Mouse (Mus musculus) spleen, adult 2 months (tissue): ENCODE measurements at regions not wholly inside any gene's neighbourhood (a gene's known extent, or its start where the extent isn't known, plus 50 kb on each side); places are given as distances from the start of the nearest gene placed in this dataset.

ENCODE experiments used
- DNase-seq, 2 experiments: peaks; one replicate each; pipeline versions ENCODE4 v3.0.0 to v3.0.0-alpha.2; 2012 to 2021; ENCODE audit warnings: low spot score in 2 of 2, low read depth in 1 of 2
- H3K27ac ChIP-seq: fragments of 200-500 bp; 2 replicates; pipeline ENCODE4 v1.5.1; 2012; ENCODE audit warnings: low read length, inconsistent platforms; ENCODE audit not compliant: insufficient read depth
- H3K27me3 ChIP-seq: fragments of 200-500 bp; 2 replicates; pipeline ENCODE4 v1.6.1; 2012; ENCODE audit warnings: mild to moderate bottlenecking, moderate library complexity, low read length, inconsistent platforms; ENCODE audit not compliant: control insufficient read depth, insufficient read depth
- H3K36me3 ChIP-seq: fragments of 200-500 bp; 2 replicates; pipeline ENCODE4 v1.6.1; 2012; ENCODE audit warnings: mild to moderate bottlenecking, low read length, inconsistent platforms; ENCODE audit not compliant: control insufficient read depth, insufficient read depth
- H3K4me1 ChIP-seq: fragments of 200-500 bp; 2 replicates; pipeline ENCODE4 v1.6.1; 2011; ENCODE audit warnings: inconsistent platforms; ENCODE audit not compliant: control insufficient read depth, insufficient read depth, insufficient read length
- H3K4me3 ChIP-seq: fragments of 200-500 bp; 2 replicates; pipeline ENCODE4 v1.5.1; 2011; ENCODE audit warnings: mild to moderate bottlenecking, inconsistent platforms; ENCODE audit not compliant: insufficient read depth, insufficient read length; ENCODE audit errors: extremely low read depth
- CTCF ChIP-seq: fragments of 200-500 bp; IDR thresholded peaks from 2 replicates; pipeline ENCODE4 v1.5.1; 2011; ENCODE audit warnings: mild to moderate bottlenecking, inconsistent platforms; ENCODE audit not compliant: insufficient read depth, insufficient read length, insufficient replicate concordance; ENCODE audit errors: extremely low read depth
- POLR2A ChIP-seq: fragments of 200-500 bp; IDR thresholded peaks from 2 replicates; pipeline ENCODE4 v1.6.1; 2011; ENCODE audit warnings: low read depth, low read length, inconsistent platforms
- WGBS: fragments of 180-500 bp; shearing (Covaris S2); methylation state at CpG from one replicate; pipeline ENCODE4 v1.1.7; 2018; 5-methylcytosine and 5-hydroxymethylcytosine counted together

DNA sequence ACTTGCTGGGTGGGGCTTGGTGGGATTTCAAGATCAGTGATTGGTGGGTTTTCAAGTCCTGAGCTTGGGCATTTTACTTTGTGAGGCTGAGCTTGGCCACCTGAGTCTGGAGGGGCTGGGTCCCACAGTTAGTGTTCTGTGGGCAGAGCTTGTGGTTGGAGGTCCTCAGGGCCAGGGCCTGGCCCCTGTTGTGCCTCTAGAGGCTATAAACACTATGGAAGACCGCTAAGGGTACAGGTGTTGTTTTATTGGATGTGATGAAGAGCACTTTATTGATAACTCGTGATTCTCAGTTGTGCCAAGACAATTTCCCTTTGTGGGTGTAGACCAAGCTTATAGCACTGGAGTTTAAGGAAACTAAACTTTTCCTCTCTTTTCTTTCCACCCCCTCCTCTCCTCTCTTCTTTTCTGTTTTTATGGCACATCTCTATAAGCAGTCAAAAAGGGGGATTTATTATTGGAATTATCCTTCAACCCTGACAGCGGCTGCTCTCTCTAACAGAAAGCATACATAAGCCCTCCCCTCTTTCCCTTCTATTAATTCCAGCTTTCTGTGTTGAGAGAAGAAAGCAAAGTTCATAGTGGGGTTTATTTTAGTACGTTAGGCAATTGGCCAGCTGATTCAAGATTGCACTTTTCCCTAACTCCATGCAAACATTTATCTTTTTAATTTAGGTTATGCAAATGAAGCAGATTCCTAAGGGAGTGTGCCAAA lies 332.0 kb upstream of the Rnaseh2b start:
- H3K27me3 ChIP-seq = no peaks in the 10 kb centered on the region
- H3K4me3 ChIP-seq = no peak overlapping the region
- WGBS = 91% methylated on average over 4 of the region's 4 CpGs
- no peaks in the 10 kb centered on the region for H3K36me3 ChIP-seq
- DNase-seq = no peak
- TF ChIP-seq CTCF (no peak), POLR2A (no peak)
- no peaks in the 10 kb centered on the region for H3K4me1 ChIP-seq
- H3K27ac ChIP-seq = no peak overlapping the region

DNA sequence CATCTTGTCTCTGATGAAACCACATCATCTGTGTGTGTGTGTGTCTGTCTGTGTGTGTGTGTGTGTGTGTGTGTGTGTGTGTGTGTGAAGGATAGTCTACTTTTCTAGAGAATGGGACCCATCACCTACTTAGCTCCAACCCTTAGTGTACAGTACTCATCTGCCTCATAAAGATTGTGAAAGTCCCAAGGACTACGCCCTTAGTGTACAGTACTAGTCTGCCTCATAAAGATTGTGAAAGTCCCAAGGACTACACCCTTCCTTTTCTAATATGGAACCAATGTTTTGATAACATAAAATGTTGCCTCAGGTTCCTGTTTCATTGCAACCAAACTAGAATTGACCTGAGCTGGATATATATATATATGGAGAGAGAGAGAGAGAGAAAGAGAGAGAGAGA lies 323.9 kb upstream of the Rnaseh2b start:
- Histone ChIP-seq H3K4me3 (no peak overlapping the region), H3K4me1 (peaks cover 5% of the 10 kb centered on the region; the same call in 1 of the 2 replicates), H3K27ac (no peak overlapping the region), H3K36me3 (no peaks in the 10 kb centered on the region), H3K27me3 (no peaks in the 10 kb centered on the region)
- DNase-seq = no peak
- TF ChIP-seq CTCF (no peak), POLR2A (no peak)
- WGBS = 84% methylated on average over 1 of the region's 1 CpGs

DNA sequence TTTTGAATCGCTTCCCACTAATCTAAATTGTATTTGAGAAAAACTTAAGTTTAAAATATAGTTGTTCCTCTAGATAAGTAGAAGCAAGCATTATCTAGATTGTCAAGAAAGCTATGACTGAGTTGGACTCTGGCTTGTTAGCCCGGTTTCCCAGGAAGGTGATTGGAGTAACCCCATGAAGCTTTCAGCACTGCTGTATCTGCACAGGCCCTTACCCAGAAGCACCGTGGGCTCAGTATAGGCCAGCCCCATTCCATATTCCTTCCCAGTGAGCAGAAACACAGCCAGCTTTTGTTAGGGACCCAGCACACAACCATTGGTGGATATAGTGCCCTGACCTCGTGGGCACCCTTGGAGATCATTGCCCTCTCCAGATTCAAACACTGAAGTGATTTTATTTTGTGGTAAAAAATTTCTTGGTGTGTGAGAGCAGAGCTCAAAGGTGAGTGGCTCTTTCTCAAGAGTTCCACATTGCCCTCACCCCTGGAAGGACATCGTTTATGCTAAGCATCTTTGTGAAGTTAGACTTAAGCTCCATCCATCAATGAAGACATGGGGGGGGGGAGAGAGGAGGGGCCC lies 323.3 kb upstream of the Rnaseh2b start:
- H3K27ac ChIP-seq = no peak overlapping the region
- 86% methylated on average over 5 of the region's 5 CpGs for WGBS
- DNase-seq = no peak
- H3K4me3 ChIP-seq = no peak overlapping the region
- no peak for TF ChIP-seq CTCF
- TF ChIP-seq POLR2A = no peak
- no peaks in the 10 kb centered on the region for H3K36me3 ChIP-seq
- peaks cover 5% of the 10 kb centered on the region; the same call in 1 of the 2 replicates for H3K4me1 ChIP-seq
- H3K27me3 ChIP-seq = no peaks in the 10 kb centered on the region

DNA sequence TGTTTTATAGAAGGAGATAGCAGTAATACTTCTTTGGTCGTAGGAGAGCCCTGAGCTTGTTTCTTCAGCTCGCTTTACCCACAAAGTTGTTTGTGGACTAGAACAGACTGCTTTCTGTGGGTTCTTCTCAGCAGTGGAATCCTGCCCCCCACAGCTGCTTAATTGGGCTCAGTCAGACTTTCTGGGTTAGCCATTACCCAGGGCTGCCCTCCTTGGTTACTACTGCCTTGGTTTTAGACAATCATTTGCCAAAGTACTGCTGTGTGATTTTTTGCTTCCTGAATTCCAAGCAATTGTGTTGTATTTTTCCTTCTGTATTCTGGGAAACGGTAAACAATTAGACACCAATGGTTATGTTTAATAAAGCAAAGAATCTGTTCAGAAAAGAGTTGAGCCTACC lies 321.8 kb upstream of the Rnaseh2b start:
- 67% methylated on average over 3 of the region's 3 CpGs for WGBS
- H3K27me3 ChIP-seq = no peaks in the 10 kb centered on the region
- no peak for DNase-seq
- peaks cover 5% of the 10 kb centered on the region; the same call in 1 of the 2 replicates for H3K4me1 ChIP-seq
- no peak overlapping the region for H3K4me3 ChIP-seq
- H3K27ac ChIP-seq = peak overlapping the region; percentile 23; the same call in 1 of the 2 replicates
- no peaks in the 10 kb centered on the region for H3K36me3 ChIP-seq
- TF ChIP-seq CTCF (no peak), POLR2A (no peak)

DNA sequence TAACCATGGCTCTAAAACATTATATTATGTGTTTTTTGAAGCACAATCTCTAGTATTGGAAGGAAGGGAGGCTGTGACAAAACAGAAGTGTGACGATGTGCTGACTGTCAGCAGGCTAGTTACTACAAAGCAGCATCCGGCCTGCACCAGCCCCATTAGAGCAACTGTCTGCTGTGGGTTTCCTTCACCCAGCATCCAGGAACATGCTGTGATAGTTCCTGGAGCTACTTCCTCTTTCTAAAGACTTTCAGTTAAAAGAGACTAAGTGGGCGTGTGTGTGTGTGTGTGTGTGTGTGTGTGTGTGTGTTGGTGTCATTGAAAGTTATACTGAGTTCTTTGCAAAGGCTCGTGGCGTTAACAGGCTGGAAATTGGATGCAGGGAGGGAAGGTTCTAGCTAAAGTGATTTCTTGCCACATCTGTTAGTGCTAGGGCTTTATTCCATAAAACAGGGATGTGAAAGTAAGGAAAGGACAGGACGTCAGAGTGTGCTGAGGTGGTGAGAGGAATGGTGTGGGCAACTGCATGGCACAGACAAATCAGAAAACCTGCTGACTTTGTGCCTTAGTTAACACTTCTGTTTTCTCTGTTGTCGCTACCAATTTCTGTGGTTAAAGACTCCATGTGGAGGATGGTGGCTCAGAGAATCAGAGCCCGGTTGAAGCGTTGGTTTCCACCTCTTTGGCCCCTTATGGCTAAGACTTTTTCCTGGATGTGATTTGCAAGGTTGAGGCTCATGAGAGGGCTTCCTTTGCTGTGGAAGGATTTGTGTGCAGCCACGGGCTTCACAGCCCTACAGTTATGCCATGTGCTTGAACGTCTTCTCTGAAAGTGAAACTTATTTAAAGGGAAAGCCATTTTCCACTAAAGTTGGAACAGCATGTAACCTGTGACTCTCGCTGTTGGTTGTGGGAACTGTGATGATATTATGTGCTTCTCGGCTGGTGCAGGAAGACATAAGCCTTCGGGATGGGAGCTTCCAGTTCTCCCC lies 321.0 kb upstream of the Rnaseh2b start:
- Histone ChIP-seq H3K27me3 (no peaks in the 10 kb centered on the region), H3K27ac (peak overlapping the region; percentile 64), H3K36me3 (no peaks in the 10 kb centered on the region), H3K4me3 (peak overlapping the region; percentile 21; the same call in 1 of the 2 replicates), H3K4me1 (peaks cover 5% of the 10 kb centered on the region; the same call in 1 of the 2 replicates)
- DNase-seq = peak; percentile 46 to 70
- 6% methylated on average over 14 of the region's 14 CpGs for WGBS
- TF ChIP-seq CTCF (no peak), POLR2A (no peak)

DNA sequence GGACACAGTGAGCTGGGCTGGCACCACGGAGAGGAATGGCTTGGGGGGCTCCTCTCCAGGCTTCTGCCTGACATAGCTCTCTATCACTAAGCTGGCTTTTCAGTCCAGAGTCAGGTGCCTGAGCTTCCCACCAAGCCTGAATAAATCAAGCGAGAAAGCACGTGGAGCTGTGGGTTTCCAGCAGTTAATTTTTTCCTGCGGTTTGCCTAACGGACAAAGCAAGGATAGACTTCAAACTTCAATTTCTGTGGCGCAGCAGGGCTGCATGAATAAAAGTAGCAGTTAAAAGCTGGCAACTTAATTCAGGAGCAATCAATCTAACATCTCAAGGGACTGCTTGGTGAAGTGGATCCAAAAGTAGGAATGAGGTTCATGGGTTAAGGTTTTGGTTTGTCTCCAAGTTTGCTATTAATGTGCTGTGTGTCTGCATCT lies 317.1 kb upstream of the Rnaseh2b start:
- Histone ChIP-seq H3K4me3 (no peak overlapping the region), H3K4me1 (peaks cover 5% of the 10 kb centered on the region; the same call in 1 of the 2 replicates), H3K27ac (no peak overlapping the region), H3K36me3 (no peaks in the 10 kb centered on the region), H3K27me3 (no peaks in the 10 kb centered on the region)
- no peak for TF ChIP-seq POLR2A
- TF ChIP-seq CTCF = no peak
- 89% methylated on average over 6 of the region's 6 CpGs for WGBS
- DNase-seq = no peak

DNA sequence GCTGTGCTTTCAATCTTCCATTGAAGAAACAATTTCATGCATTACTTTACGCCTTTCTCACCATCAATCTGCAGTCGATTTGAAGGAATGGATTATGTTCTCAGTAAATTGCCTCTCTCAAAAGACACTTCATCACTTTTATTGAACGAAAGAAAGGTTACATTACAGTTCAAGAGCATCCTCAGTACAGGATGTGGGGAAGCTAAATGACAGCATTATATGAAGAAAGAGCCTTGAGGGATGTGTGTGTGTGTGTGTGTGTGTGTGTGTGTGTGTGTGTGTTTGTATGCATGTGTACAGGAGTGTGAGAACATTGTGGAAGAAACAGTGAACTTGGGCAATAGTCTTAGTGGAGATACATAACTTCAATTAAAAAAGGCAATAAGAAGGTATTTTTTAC lies 311.8 kb upstream of the Rnaseh2b start:
- no peaks in the 10 kb centered on the region for H3K27me3 ChIP-seq
- no peak for TF ChIP-seq CTCF
- no peak for TF ChIP-seq POLR2A
- H3K4me1 ChIP-seq = no peaks in the 10 kb centered on the region
- DNase-seq = no peak
- H3K36me3 ChIP-seq = no peaks in the 10 kb centered on the region
- no peak overlapping the region for H3K4me3 ChIP-seq
- H3K27ac ChIP-seq = no peak overlapping the region
- WGBS = 79% methylated on average over 3 of the region's 3 CpGs
